Mouse (Mus musculus): ENCODE results near the gene Senp6. TPM values are rescaled to one million over a fixed set of nuclear protein-coding genes. Genes with fewer than 3 reads are reported as not detected.
"Not testable (repeated sequence)": the region's sequence is repeated elsewhere in the genome, so short reads cannot be mapped to it uniquely, and the experiment has no call there.

Gene Senp6
- polyA plus RNA-seq, 1 experiment, result 129 TPM

DNA sequence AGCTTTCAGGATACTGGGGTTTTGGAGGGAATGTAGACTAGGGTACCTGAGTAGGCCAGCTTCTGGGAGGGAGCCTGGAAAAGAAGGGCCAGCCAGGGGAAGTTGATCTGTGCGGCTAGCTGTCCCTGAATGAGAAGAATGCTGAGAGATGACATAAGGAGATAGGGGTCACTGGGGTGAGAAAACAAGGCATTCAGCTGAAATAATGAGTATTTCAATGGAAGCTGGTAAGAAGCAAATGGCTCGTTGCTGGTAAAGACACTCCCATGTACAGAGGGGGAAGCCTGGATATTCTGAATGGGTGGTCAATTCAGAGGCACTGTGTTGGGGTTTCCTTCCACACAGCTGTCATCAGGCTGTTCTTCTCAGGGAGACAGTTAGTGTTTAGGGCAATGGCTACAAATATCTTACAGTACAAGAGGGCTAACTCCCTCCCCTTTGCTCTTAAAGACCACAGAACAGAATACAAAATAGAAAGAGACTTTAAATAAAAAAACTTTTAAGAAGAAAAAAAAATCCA is 27.3 kb upstream of the Senp6 start:
- H3K4me3 ChIP-seq (ENCODE audit: insufficient read depth, low read length), result no peak overlapping the region
- TF ChIP-seq POLR2A (IDR thresholded peaks at IDR 0.05; ENCODE audit: low read depth, low read length) (no peak), CTCF (IDR thresholded peaks at IDR 0.05; ENCODE audit: borderline replicate concordance, insufficient read depth, low read length) (no peak)
- no peak overlapping the region for H3K27ac ChIP-seq (ENCODE audit: insufficient read depth, low read length)
- no peaks in the 10 kb centered on the region for H3K4me1 ChIP-seq (ENCODE audit: control insufficient read depth, insufficient read depth, low read length)

- H3K27ac ChIP-seq (ENCODE audit: insufficient read depth, low read length); H3K4me1 ChIP-seq (ENCODE audit: control insufficient read depth, insufficient read depth, low read length); H3K4me3 ChIP-seq (ENCODE audit: insufficient read depth, low read length): not testable (repeated sequence)
Observed at GRCm38 (mm10) chr9:80044301-80044700, 22.4 kb upstream of the Senp6 start.

DNA sequence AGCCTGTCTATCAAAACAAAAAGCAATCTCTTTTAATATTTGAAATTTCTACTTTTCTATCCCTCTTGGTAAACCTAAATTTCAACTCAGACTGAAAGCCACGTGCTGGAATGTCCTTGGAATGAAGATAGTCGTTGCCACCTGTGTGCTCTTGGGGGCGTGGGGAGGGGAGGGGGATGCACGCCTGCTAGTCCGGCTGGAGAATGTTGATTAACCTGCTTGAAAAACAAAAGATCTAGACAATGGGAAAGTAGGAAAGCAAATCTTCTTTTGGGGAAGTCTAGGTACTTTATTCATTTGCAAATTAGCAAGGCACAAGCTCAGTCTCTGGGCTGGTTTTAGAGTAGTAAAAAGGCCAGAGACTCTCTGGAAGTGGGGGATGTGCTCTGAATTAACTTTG is 17.4 kb upstream of the Senp6 start:
- H3K4me1 ChIP-seq (ENCODE audit: control insufficient read depth, insufficient read depth, low read length); H3K27ac ChIP-seq (ENCODE audit: insufficient read depth, low read length): not testable (repeated sequence)

GRCm38 (mm10) chr9:80052951-80053350 is 13.8 kb upstream of the Senp6 start:
- no peaks in the 10 kb centered on the region for H3K4me1 ChIP-seq (ENCODE audit: control insufficient read depth, insufficient read depth, low read length)
- TF ChIP-seq CTCF (IDR thresholded peaks at IDR 0.05; ENCODE audit: borderline replicate concordance, insufficient read depth, low read length), result no peak
- no peak for TF ChIP-seq POLR2A (IDR thresholded peaks at IDR 0.05; ENCODE audit: low read depth, low read length)
- H3K27ac ChIP-seq (ENCODE audit: insufficient read depth, low read length), result no peak overlapping the region
- H3K4me3 ChIP-seq (ENCODE audit: insufficient read depth, low read length), result no peak overlapping the region

More for the DNA sequence above, 17.4 kb upstream of the Senp6 start:
- H3K4me3 ChIP-seq (ENCODE audit: insufficient read depth, low read length), result not testable (repeated sequence)

- no peak for TF ChIP-seq CTCF (IDR thresholded peaks at IDR 0.05; ENCODE audit: borderline replicate concordance, insufficient read depth, low read length)
- Histone ChIP-seq H3K27ac (ENCODE audit: insufficient read depth, low read length) (no peak overlapping the region), H3K4me1 (ENCODE audit: control insufficient read depth, insufficient read depth, low read length) (no peaks in the 10 kb centered on the region), H3K4me3 (ENCODE audit: insufficient read depth, low read length) (no peak overlapping the region)
Observed at GRCm38 (mm10) chr9:80057690-80058089, 9.0 kb upstream of the Senp6 start.

DNA sequence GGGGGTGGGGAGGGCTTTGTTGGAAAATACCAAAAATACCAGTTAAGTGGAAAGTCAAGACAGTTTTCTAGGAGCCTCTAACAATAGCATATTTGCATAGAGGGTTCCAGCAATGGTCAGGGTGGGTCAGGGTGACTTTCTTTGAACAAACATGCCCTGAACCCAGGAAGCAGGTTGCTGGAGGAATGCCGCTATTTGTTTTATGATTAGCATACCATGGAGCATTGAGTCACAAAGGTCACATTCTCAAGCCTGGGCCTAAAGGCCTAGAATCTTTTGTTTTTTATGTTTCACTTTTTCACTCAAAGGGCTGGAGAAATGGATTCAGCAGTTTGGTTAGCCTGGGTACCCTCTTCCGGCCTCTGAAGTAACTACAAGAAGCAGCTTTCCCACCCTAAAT is 1.2 kb upstream of the Senp6 start:
- H3K4me3 ChIP-seq (ENCODE audit: insufficient read depth, low read length); H3K4me1 ChIP-seq (ENCODE audit: control insufficient read depth, insufficient read depth, low read length); H3K27ac ChIP-seq (ENCODE audit: insufficient read depth, low read length): not testable (repeated sequence)

DNA sequence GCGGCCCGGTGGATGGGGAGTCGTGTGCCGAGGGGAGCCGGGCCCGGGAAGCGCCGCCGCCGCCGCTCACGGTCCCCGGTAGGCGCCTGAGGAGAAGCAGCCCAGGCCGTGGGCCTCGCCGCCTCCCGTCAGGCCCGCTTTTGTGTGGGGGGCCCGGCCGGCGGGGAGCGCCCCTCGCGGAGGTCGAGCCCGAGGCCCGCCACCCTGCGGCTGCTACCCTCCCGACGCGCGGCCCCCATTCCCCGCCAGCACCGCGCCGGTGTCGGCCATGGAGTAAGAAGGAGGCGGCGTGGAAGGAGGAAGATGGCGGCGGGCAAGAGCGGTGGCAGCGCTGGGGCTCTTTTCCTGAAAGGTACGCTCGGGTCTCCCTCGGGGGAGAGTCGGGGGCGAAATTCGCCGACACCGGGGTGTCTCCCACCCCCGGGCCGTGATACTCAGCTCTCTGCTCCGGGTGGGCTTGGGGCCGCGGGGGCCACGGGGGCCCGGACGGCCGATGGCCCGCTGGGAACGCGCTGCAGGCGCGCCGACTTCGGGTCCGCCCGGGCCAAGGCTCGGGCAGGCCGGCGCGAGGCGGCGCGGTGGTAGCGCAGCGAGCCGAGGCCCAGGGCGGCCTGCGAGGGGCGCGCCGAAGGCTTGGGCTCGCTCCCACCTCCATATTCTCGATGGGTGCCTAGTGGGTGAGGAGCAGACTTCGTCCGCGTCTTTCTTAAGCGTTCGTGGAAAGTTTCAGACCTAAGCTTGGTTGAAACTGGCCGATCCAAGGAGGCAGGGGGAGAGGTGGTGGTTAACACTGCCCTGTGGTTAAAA is 721 bp downstream of the Senp6 start:
- H3K27ac ChIP-seq (ENCODE audit: insufficient read depth, low read length), result peak overlapping the region; percentile 81
- H3K4me3 ChIP-seq (ENCODE audit: insufficient read depth, low read length), result peak overlapping the region; percentile 89
- TF ChIP-seq CTCF (IDR thresholded peaks at IDR 0.05; ENCODE audit: borderline replicate concordance, insufficient read depth, low read length) (no peak), POLR2A (IDR thresholded peaks at IDR 0.05; ENCODE audit: low read depth, low read length) (no peak)
- H3K4me1 ChIP-seq (ENCODE audit: control insufficient read depth, insufficient read depth, low read length), result no peaks in the 10 kb centered on the region; the same call in 1 of the 2 replicates

DNA sequence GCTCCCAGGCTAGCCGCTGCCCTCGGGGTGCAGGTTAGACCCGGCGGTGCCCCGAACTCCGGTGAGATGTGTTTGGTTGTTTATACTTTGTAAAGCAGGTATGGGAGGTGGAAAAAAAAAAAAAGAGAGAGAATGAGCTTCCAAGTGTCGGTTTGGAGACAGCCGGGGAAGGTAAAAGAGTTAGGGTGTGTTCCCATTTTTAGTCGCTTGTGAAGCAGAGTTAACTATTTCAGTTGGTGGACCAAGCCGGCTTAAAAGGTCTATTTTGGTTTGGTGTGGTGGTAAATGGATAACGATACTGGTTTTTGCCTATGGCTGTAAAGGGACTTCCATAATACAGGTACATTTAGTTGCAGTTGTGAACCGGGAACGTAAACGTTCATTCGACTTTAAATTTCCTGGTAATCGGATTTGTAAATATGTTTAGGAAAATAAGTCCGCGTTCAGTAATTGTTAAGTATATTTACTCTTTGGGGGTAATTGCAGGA is 1.4 kb downstream of the Senp6 start:
- TF ChIP-seq CTCF (IDR thresholded peaks at IDR 0.05; ENCODE audit: borderline replicate concordance, insufficient read depth, low read length) (no peak), POLR2A (IDR thresholded peaks at IDR 0.05; ENCODE audit: low read depth, low read length) (no peak)
- Histone ChIP-seq H3K4me3 (ENCODE audit: insufficient read depth, low read length) (peak overlapping the region; percentile 89), H3K27ac (ENCODE audit: insufficient read depth, low read length) (no peak overlapping the region), H3K4me1 (ENCODE audit: control insufficient read depth, insufficient read depth, low read length) (peaks cover 3% of the 10 kb centered on the region; the same call in 1 of the 2 replicates)

DNA sequence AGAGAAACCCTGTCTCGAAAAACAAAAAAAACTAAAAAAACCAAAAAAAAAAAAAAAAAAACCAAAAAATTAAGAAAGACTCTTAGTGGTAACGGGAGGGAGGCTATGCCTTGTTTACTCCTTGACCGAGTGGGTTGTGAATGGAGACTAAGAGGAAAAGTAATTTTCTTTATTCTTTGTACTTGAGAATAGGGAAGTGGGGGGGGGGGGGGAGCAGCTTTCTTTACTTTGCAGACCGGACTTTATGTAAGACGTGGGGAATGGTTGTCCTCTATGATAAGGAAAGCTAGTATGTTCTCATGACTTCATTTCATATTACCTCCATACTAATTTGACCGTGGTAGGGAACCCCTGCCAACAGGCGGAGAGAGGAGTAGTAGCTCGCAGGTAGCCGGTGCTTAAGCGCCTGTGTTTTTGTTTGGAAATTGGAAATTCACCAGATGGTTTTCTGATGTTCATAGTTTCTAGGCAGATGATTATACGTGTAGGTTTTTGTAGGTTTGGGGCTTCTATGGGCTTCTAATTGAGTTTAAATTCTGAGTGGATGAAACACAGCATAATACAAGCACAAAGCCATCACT is 2.1 kb downstream of the Senp6 start:
- TF ChIP-seq CTCF (IDR thresholded peaks at IDR 0.05; ENCODE audit: borderline replicate concordance, insufficient read depth, low read length) (no peak), POLR2A (IDR thresholded peaks at IDR 0.05; ENCODE audit: low read depth, low read length) (no peak)
- peak overlapping the region; percentile 66 for H3K4me3 ChIP-seq (ENCODE audit: insufficient read depth, low read length)
- no peak overlapping the region for H3K27ac ChIP-seq (ENCODE audit: insufficient read depth, low read length)
- peaks cover 6% of the 10 kb centered on the region; the same call in 1 of the 2 replicates for H3K4me1 ChIP-seq (ENCODE audit: control insufficient read depth, insufficient read depth, low read length)

DNA sequence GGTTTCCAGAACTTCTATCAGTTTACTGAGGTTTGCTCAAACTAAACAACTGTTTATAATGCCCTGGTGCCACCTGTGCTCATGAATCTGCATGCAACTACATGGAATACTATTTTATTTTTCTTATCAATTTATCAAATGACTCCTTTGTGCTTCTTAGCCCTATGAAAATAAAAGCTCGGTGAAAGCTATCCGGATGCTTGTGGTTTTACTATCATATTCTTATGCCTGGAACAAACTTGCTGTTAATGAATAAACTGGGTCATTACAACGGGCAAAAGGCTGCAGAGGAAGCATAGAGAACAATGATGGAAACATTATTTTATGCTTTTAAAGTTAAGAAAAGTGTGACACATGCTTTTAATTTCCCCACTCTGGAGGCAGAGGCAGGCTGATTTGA is 3.3 kb downstream of the Senp6 start:
- no peak overlapping the region for H3K4me3 ChIP-seq (ENCODE audit: insufficient read depth, low read length)
- TF ChIP-seq CTCF (IDR thresholded peaks at IDR 0.05; ENCODE audit: borderline replicate concordance, insufficient read depth, low read length), result no peak
- no peak for TF ChIP-seq POLR2A (IDR thresholded peaks at IDR 0.05; ENCODE audit: low read depth, low read length)
- peaks cover 13% of the 10 kb centered on the region for H3K4me1 ChIP-seq (ENCODE audit: control insufficient read depth, insufficient read depth, low read length)

More for the DNA sequence above, 3.3 kb downstream of the Senp6 start:
- no peak overlapping the region for H3K27ac ChIP-seq (ENCODE audit: insufficient read depth, low read length)

Measured in embryonic fibroblast, embryonic 13.5 days (primary cell).